Mouse (Mus musculus): ENCODE results near the gene Rnf103. TPM values are rescaled to one million over a fixed set of nuclear protein-coding genes. Genes with fewer than 3 reads are reported as not detected.

Gene Rnf103
- polyA plus RNA-seq, 1 experiment from 2014 or later: 18.6 TPM

DNA sequence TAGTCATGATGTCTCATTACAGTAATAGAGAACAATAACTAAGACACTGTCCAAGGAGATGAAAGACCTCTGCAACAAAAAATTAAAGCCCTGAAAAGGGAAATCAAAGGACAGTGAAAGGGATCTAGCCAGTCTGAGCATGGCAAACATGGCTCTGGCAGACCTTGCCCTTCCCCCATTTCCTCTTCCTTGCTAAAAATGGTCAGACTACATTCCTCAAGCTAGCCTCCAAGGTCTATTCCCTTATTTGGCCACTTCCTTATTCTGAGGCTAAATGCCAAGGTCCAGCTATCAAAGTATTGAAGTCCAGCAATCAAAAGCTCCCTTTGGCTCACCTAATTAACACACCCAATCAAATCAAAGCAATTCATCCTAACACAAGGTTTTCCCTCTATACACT is 43.6 kb downstream of the Rnf103 start:
- no peaks in the 10 kb centered on the region for H3K36me3 ChIP-seq (ENCODE audit: control insufficient read depth, insufficient read depth, low read length)
- H3K4me2 ChIP-seq (ENCODE audit: low read depth): no peak overlapping the region
- ATAC-seq (ENCODE audit: insufficient read depth, low FRiP score, low TSS enrichment): no peak
- H3K9ac ChIP-seq (ENCODE audit: low read length): no peak overlapping the region
- no peak for DNase-seq (ENCODE audit: low spot score)
- no peaks in the 10 kb centered on the region for H3K9me3 ChIP-seq (ENCODE audit: control insufficient read depth, low read length)
- H3K27ac ChIP-seq (ENCODE audit: low read depth, low read length): no peak overlapping the region
- no peaks in the 10 kb centered on the region for H3K4me1 ChIP-seq (ENCODE audit: control insufficient read depth, insufficient read depth, low read length)
- no peak overlapping the region for H3K4me3 ChIP-seq (ENCODE audit: low read depth, low read length)
- no peaks in the 10 kb centered on the region for H3K27me3 ChIP-seq (ENCODE audit: control insufficient read depth, insufficient read depth, low read length)

DNA sequence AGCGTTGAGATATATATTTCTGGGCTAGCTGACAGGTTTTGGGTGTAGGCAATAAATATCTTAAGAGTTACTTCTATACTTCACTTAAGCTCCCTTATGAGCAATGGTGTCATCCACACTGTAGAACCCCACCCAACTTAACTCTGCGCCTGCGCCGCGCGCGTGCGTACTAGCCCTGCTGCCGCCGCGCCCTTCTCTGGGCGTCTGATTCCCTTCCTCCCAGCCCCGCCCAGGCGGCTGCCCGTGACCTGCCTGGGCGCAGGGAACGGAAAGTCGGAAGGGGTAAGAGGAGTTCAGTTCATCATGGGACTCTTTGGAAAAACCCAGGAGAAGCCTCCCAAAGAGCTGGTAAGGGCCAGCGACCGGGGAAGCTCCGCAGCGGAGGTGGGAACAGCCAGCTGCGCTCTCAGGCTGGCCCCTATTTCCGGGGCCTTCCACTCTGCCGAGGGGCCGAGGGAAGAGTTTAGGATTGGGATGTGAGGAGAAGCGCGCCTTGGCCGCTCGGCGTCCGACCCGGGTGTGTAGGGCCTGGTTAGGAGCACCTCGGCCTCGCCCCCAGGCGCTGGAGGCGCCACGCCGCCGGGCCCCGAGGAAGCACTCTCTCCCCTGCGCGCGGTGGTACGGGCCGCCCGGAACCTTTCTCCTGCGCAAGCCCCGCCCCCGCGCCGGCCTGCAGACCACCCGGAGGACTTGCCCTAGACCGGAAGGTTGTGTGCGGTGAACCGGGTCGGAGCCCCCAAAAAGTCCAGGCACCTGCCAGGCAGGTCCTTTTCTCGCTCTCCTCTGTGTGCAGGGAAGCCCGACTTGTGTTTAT is 50.2 kb downstream of the Rnf103 start, which contains the start of gene Chmp3:
Gene Chmp3 (plus strand): TSS at position 112 of the 814 bp plus-strand sequence.
- Histone ChIP-seq H3K9ac (ENCODE audit: low read length) (peak within 1 kb of the TSS; percentile 91), H3K9me3 (ENCODE audit: control insufficient read depth, low read length) (no peaks in the 10 kb centered on the region), H3K27ac (ENCODE audit: low read depth, low read length) (peak within 1 kb of the TSS; percentile 89), H3K36me3 (ENCODE audit: control insufficient read depth, insufficient read depth, low read length) (no peaks in the 10 kb centered on the region), H3K4me2 (ENCODE audit: low read depth) (peak within 1 kb of the TSS; percentile 36), H3K4me1 (ENCODE audit: control insufficient read depth, insufficient read depth, low read length) (peaks cover 3% of the 10 kb centered on the region; the same call in 1 of the 2 replicates), H3K27me3 (ENCODE audit: control insufficient read depth, insufficient read depth, low read length) (no peaks in the 10 kb centered on the region), H3K4me3 (ENCODE audit: low read depth, low read length) (peak within 1 kb of the TSS; percentile 60)
- 0% methylated on average over 57 of the region's 59 CpGs for WGBS
- DNase-seq (ENCODE audit: low spot score) (peak; percentile 94), ATAC-seq (ENCODE audit: insufficient read depth, low FRiP score, low TSS enrichment) (peak; percentile 98)

DNA sequence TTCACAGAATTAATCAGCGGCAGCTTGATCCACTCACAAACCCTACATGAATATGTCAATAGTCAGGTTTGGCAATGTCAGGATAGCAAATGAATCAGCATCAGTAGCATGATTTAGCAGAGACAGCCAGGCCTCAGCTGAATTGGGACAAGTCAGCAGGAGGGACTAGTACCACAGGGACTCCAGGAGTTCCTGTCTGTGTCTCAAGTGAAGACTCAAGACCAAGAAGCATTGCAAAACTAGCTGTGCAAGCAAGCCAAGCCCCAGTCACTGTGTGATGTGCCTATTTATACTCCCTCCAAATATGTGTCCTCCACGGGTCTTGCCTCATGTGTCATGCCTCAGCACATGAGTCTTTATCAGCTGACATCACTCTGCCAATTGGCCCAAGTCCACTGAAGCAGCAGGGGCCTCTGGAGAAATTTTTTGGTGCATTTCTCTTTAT is 61.8 kb downstream of the Rnf103 start:
- ATAC-seq (ENCODE audit: insufficient read depth, low FRiP score, low TSS enrichment) (no peak), DNase-seq (ENCODE audit: low spot score) (no peak)
- no peak overlapping the region for H3K9ac ChIP-seq (ENCODE audit: low read length)
- WGBS: 94% methylated on average over 2 of the region's 2 CpGs
- no peaks in the 10 kb centered on the region for H3K9me3 ChIP-seq (ENCODE audit: control insufficient read depth, low read length)
- no peaks in the 10 kb centered on the region for H3K4me1 ChIP-seq (ENCODE audit: control insufficient read depth, insufficient read depth, low read length)
- H3K4me2 ChIP-seq (ENCODE audit: low read depth): no peak overlapping the region
- no peaks in the 10 kb centered on the region for H3K36me3 ChIP-seq (ENCODE audit: control insufficient read depth, insufficient read depth, low read length)
- no peak overlapping the region for H3K4me3 ChIP-seq (ENCODE audit: low read depth, low read length)
- no peaks in the 10 kb centered on the region for H3K27me3 ChIP-seq (ENCODE audit: control insufficient read depth, insufficient read depth, low read length)
- no peak overlapping the region for H3K27ac ChIP-seq (ENCODE audit: low read depth, low read length)

DNA sequence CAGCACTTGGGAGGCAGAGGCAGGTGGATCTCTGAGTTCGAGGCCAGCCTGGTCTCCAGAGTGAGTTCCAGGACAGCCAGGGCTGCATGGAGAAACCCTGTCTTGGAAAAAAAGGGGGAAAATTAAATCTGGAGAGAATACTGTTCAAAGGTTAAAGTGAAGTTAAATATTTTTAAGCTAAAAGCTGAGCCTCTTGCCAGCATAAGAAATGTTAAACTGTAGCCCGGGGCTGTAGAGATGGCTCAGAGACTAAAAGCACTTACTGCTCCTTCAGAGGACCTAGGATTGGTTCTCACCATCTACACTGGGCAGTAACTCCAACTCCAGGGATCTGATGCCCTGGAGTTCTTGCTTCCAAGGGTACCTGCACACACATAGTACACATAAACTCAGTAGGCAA is 63.1 kb downstream of the Rnf103 start:
- Histone ChIP-seq H3K4me3 (ENCODE audit: low read depth, low read length) (no peak overlapping the region), H3K9me3 (ENCODE audit: control insufficient read depth, low read length) (no peaks in the 10 kb centered on the region), H3K9ac (ENCODE audit: low read length) (no peak overlapping the region), H3K27ac (ENCODE audit: low read depth, low read length) (no peak overlapping the region), H3K4me1 (ENCODE audit: control insufficient read depth, insufficient read depth, low read length) (no peaks in the 10 kb centered on the region), H3K36me3 (ENCODE audit: control insufficient read depth, insufficient read depth, low read length) (no peaks in the 10 kb centered on the region), H3K27me3 (ENCODE audit: control insufficient read depth, insufficient read depth, low read length) (no peaks in the 10 kb centered on the region), H3K4me2 (ENCODE audit: low read depth) (no peak overlapping the region)
- DNase-seq (ENCODE audit: low spot score) (no peak), ATAC-seq (ENCODE audit: insufficient read depth, low FRiP score, low TSS enrichment) (no peak)
- WGBS: 93% methylated on average over 2 of the region's 2 CpGs

Other genes starting within 250 kb of the Rnf103 start
- gene Krcc1, start 222.2 kb upstream of the Rnf103 start, polyA plus RNA-seq (2014; fragmentation: Nextera tagmentation; extraction: Ambion mirVana): 34.4 and 35.3 TPM in 2 replicates
- 4.6 and 5.5 TPM in 2 replicates for gene Smyd1, start 171.7 kb upstream of the Rnf103 start, polyA plus RNA-seq (2014; fragmentation: Nextera tagmentation; extraction: Ambion mirVana)
- not detected in 2 replicates for gene Cd8b1, start 171.1 kb upstream of the Rnf103 start, polyA plus RNA-seq (2014; fragmentation: Nextera tagmentation; extraction: Ambion mirVana)
- gene Cd8a, start 120.5 kb upstream of the Rnf103 start, polyA plus RNA-seq (2014; fragmentation: Nextera tagmentation; extraction: Ambion mirVana): not detected in 2 replicates
- 9.7 and 13.0 TPM in 2 replicates for gene Rmnd5a, start 53.3 kb upstream of the Rnf103 start, polyA plus RNA-seq (2014; fragmentation: Nextera tagmentation; extraction: Ambion mirVana)
- 53.7 and 54.3 TPM in 2 replicates for gene Chmp3, start 49.9 kb downstream of the Rnf103 start, polyA plus RNA-seq (2014; fragmentation: Nextera tagmentation; extraction: Ambion mirVana)
- gene Kdm3a, start 139.1 kb downstream of the Rnf103 start, polyA plus RNA-seq (2014; fragmentation: Nextera tagmentation; extraction: Ambion mirVana): 59.7 and 61.1 TPM in 2 replicates
- gene Reep1, start 213.7 kb downstream of the Rnf103 start, polyA plus RNA-seq (2014; fragmentation: Nextera tagmentation; extraction: Ambion mirVana): 99.3 and 118 TPM in 2 replicates